Mouse (Mus musculus) neural tube, embryonic 11.5 days (tissue): ENCODE data around the gene Znrf2. TPM values are rescaled to one million over a fixed set of nuclear protein-coding genes. Genes with fewer than 3 reads are reported as not detected.
A peak's percentile ranks its signal among the peaks of the same experiment; 100 is the strongest.

Experiments
- ATAC-seq: fragments of 200-750 bp; cut with Nextera tagmentation; 2 replicates; pipeline ENCODE4 v1.8.0; 2017; ENCODE audit warnings: moderate number of reproducible peaks, mild to moderate bottlenecking, moderate TSS enrichment, moderate library complexity; ENCODE audit not compliant: insufficient read depth, low FRiP score, low TSS enrichment
- DNase-seq: peaks from one replicate; pipeline ENCODE4 v3.0.0-alpha.2; 2015; ENCODE audit warnings: low spot score
- H3K27ac ChIP-seq: fragments of 300-500 bp; sonication (generic); 2 replicates; pipeline ENCODE4 v1.5.1; 2014; ENCODE audit warnings: low read depth, mild to moderate bottlenecking, low read length
- H3K27me3 ChIP-seq: fragments of 300-500 bp; sonication (generic); 2 replicates; pipeline ENCODE4 v1.6.1; 2014; ENCODE audit warnings: mild to moderate bottlenecking, low read length, mixed read lengths; ENCODE audit not compliant: control insufficient read depth, insufficient read depth
- H3K36me3 ChIP-seq: fragments of 300-500 bp; sonication (generic); 2 replicates; pipeline ENCODE4 v1.6.1; 2014; ENCODE audit warnings: mild to moderate bottlenecking, low read length, moderate library complexity, mixed read lengths; ENCODE audit not compliant: control insufficient read depth, insufficient read depth
- H3K4me1 ChIP-seq: fragments of 300-500 bp; sonication (generic); 2 replicates; pipeline ENCODE4 v1.6.1; 2014; ENCODE audit warnings: low read length, mixed read lengths; ENCODE audit not compliant: control insufficient read depth, insufficient read depth
- H3K4me2 ChIP-seq: fragments of 300-500 bp; sonication (generic); 2 replicates; pipeline ENCODE4 v1.6.1; 2014; ENCODE audit warnings: low read depth, mild to moderate bottlenecking, moderate library complexity
- H3K4me3 ChIP-seq: fragments of 300-500 bp; sonication (generic); 2 replicates; pipeline ENCODE4 v1.5.1; 2014; ENCODE audit warnings: low read depth, low read length
- H3K9ac ChIP-seq: fragments of 300-500 bp; sonication (generic); 2 replicates; pipeline ENCODE4 v1.6.1; 2014; ENCODE audit warnings: mild to moderate bottlenecking, low read length
- H3K9me3 ChIP-seq: fragments of 300-500 bp; sonication (generic); 2 replicates; pipeline ENCODE4 v1.6.1; 2016; ENCODE audit warnings: low read length; ENCODE audit not compliant: control insufficient read depth
- WGBS: fragments of 180-500 bp; shearing (Covaris S2); extraction: QIAGEN DNeasy Blood & Tissue Kit; methylation state at CpG from one replicate; pipeline ENCODE4 v1.1.7; 2014; 5-methylcytosine and 5-hydroxymethylcytosine counted together
- polyA plus RNA-seq: library from polyadenylated mRNA; unstranded; fragments of >200 nt; fragmentation: Nextera tagmentation; extraction: Ambion mirVana; gene quantifications from 2 replicates; pipeline ENCODE4 v1.2.1, GENCODE M21; 2014

Znrf2 gene
- polyA plus RNA-seq, 1 experiment from 2014 or later = 2.5 TPM

- H3K9ac ChIP-seq = no peak overlapping the region
- ATAC-seq (no peak), DNase-seq (peak; percentile 22)
- no peaks in the 10 kb centered on the region for H3K4me1 ChIP-seq
- H3K4me2 ChIP-seq = no peak overlapping the region
- H3K36me3 ChIP-seq = no peaks in the 10 kb centered on the region
- no peaks in the 10 kb centered on the region for H3K27me3 ChIP-seq
- WGBS = 51% methylated on average over 6 of the region's 6 CpGs
- H3K4me3 ChIP-seq = no peak overlapping the region
- 0 out of 2 replicates have a peak overlapping the region, but pooled peaks have one; percentile 39 for H3K27ac ChIP-seq
- H3K9me3 ChIP-seq = no peaks in the 10 kb centered on the region
These were observed 34.8 kb upstream of the Znrf2 start for GRCm38 (mm10) chr6:54781881-54782280.

GRCm38 (mm10) chr6:54785098-54785730 lies 31.5 kb upstream of the Znrf2 start:
- WGBS = 72% methylated on average over 5 of the region's 5 CpGs
- H3K9ac ChIP-seq = no peak overlapping the region
- H3K27ac ChIP-seq = no peak overlapping the region
- no peaks in the 10 kb centered on the region for H3K27me3 ChIP-seq
- no peaks in the 10 kb centered on the region for H3K9me3 ChIP-seq
- H3K4me2 ChIP-seq = no peak overlapping the region
- no peaks in the 10 kb centered on the region for H3K36me3 ChIP-seq
- H3K4me3 ChIP-seq = no peak overlapping the region
- DNase-seq (no peak), ATAC-seq (no peak)
- no peaks in the 10 kb centered on the region for H3K4me1 ChIP-seq

GRCm38 (mm10) chr6:54786766-54787165 lies 29.9 kb upstream of the Znrf2 start:
- ATAC-seq (no peak), DNase-seq (no peak)
- Histone ChIP-seq H3K9ac (no peak overlapping the region), H3K27me3 (no peaks in the 10 kb centered on the region), H3K4me3 (no peak overlapping the region), H3K9me3 (no peaks in the 10 kb centered on the region), H3K27ac (no peak overlapping the region), H3K36me3 (no peaks in the 10 kb centered on the region), H3K4me1 (no peaks in the 10 kb centered on the region), H3K4me2 (no peak overlapping the region)
- WGBS = 89% methylated on average over 5 of the region's 5 CpGs

- Histone ChIP-seq H3K36me3 (no peaks in the 10 kb centered on the region), H3K4me1 (no peaks in the 10 kb centered on the region), H3K4me3 (no peak overlapping the region), H3K4me2 (no peak overlapping the region), H3K9ac (no peak overlapping the region), H3K27me3 (no peaks in the 10 kb centered on the region), H3K9me3 (no peaks in the 10 kb centered on the region), H3K27ac (no peak overlapping the region)
- ATAC-seq = no peak
- WGBS = 73% methylated on average over 6 of the region's 6 CpGs
- DNase-seq = no peak
These were observed 28.2 kb upstream of the Znrf2 start for GRCm38 (mm10) chr6:54788493-54788892.

- H3K9ac ChIP-seq = no peak overlapping the region
- no peaks in the 10 kb centered on the region for H3K36me3 ChIP-seq
- no peak overlapping the region for H3K4me3 ChIP-seq
- no peaks in the 10 kb centered on the region for H3K9me3 ChIP-seq
- H3K4me1 ChIP-seq = no peaks in the 10 kb centered on the region
- no peak for DNase-seq
- WGBS = 89% methylated on average over 4 of the region's 4 CpGs
- H3K27ac ChIP-seq = no peak overlapping the region
- no peaks in the 10 kb centered on the region for H3K27me3 ChIP-seq
- no peak overlapping the region for H3K4me2 ChIP-seq
- no peak for ATAC-seq
These were observed 27.6 kb upstream of the Znrf2 start for GRCm38 (mm10) chr6:54789139-54789538.

- no peaks in the 10 kb centered on the region for H3K9me3 ChIP-seq
- H3K27me3 ChIP-seq = no peaks in the 10 kb centered on the region
- H3K4me1 ChIP-seq = no peaks in the 10 kb centered on the region
- no peaks in the 10 kb centered on the region for H3K36me3 ChIP-seq
- ATAC-seq (no peak), DNase-seq (no peak)
- no peak overlapping the region for H3K4me2 ChIP-seq
- no peak overlapping the region for H3K27ac ChIP-seq
- H3K9ac ChIP-seq = no peak overlapping the region
- H3K4me3 ChIP-seq = no peak overlapping the region
- 85% methylated on average over 4 of the region's 4 CpGs for WGBS
These were observed 26.6 kb upstream of the Znrf2 start for GRCm38 (mm10) chr6:54790071-54790470.

- DNase-seq = no peak
- WGBS = 89% methylated on average over 3 of the region's 3 CpGs
- no peak overlapping the region for H3K27ac ChIP-seq
- H3K36me3 ChIP-seq = no peaks in the 10 kb centered on the region
- H3K4me1 ChIP-seq = no peaks in the 10 kb centered on the region
- H3K9me3 ChIP-seq = no peaks in the 10 kb centered on the region
- H3K9ac ChIP-seq = no peak overlapping the region
- H3K4me2 ChIP-seq = no peak overlapping the region
- ATAC-seq = no peak
- no peak overlapping the region for H3K4me3 ChIP-seq
- H3K27me3 ChIP-seq = no peaks in the 10 kb centered on the region
These were observed 22.9 kb upstream of the Znrf2 start for GRCm38 (mm10) chr6:54793853-54794252.

GRCm38 (mm10) chr6:54794372-54794771 lies 22.3 kb upstream of the Znrf2 start:
- H3K4me1 ChIP-seq = no peaks in the 10 kb centered on the region
- WGBS = 68% methylated on average over 2 of the region's 2 CpGs
- no peak for DNase-seq
- no peak overlapping the region for H3K4me2 ChIP-seq
- ATAC-seq = no peak
- H3K9ac ChIP-seq = no peak overlapping the region
- H3K4me3 ChIP-seq = no peak overlapping the region
- no peak overlapping the region for H3K27ac ChIP-seq
- no peaks in the 10 kb centered on the region for H3K36me3 ChIP-seq
- H3K27me3 ChIP-seq = no peaks in the 10 kb centered on the region
- no peaks in the 10 kb centered on the region for H3K9me3 ChIP-seq

- Histone ChIP-seq H3K27ac (no peak overlapping the region), H3K36me3 (no peaks in the 10 kb centered on the region), H3K9me3 (no peaks in the 10 kb centered on the region), H3K4me1 (no peaks in the 10 kb centered on the region), H3K9ac (no peak overlapping the region), H3K27me3 (no peaks in the 10 kb centered on the region), H3K4me3 (no peak overlapping the region), H3K4me2 (no peak overlapping the region)
- DNase-seq (no peak), ATAC-seq (no peak)
- 81% methylated on average over 5 of the region's 5 CpGs for WGBS
These were observed 21.7 kb upstream of the Znrf2 start for GRCm38 (mm10) chr6:54794991-54795390.
